Mouse (Mus musculus) brown adipose tissue, adult 24 weeks (tissue): ENCODE measurements at regions not wholly inside any gene's neighbourhood (a gene's known extent, or its start where the extent isn't known, plus 50 kb on each side); places are given as distances from the start of the nearest gene placed in this dataset.

ENCODE experiments used
- H3K27ac ChIP-seq: fragments of 200-500 bp; replicated peaks from 2 replicates; pipeline ENCODE4 v1.5.1; 2012; ENCODE audit warnings: low read depth, mild to moderate bottlenecking, low read length
- H3K4me1 ChIP-seq: fragments of 200-500 bp; 2 replicates; pipeline ENCODE4 v1.6.1; 2012; ENCODE audit warnings: low read length, mixed read lengths; ENCODE audit not compliant: control insufficient read depth, insufficient read depth, insufficient read length
- H3K4me3 ChIP-seq: fragments of 200-500 bp; 2 replicates; pipeline ENCODE4 v1.5.1; 2012; ENCODE audit warnings: low read depth, mild to moderate bottlenecking, low read length, moderate library complexity; ENCODE audit not compliant: insufficient read depth

GRCm38 (mm10) chr17:62358323-62358722, 522.8 kb downstream of the Efna5 start:
- H3K4me3 ChIP-seq = no peak overlapping the region
- no peaks in the 10 kb centered on the region for H3K4me1 ChIP-seq
- H3K27ac ChIP-seq = no peak overlapping the region

GRCm38 (mm10) chr17:62337890-62338557, 543.1 kb downstream of the Efna5 start:
- Histone ChIP-seq H3K27ac (no peak overlapping the region), H3K4me1 (no peaks in the 10 kb centered on the region), H3K4me3 (no peak overlapping the region)

- H3K4me1 ChIP-seq = no peaks in the 10 kb centered on the region
- no peak overlapping the region for H3K27ac ChIP-seq
- no peak overlapping the region for H3K4me3 ChIP-seq
These were observed 550.9 kb downstream of the Efna5 start for GRCm38 (mm10) chr17:62330226-62330625.

- Histone ChIP-seq H3K4me1 (no peaks in the 10 kb centered on the region), H3K4me3 (no peak overlapping the region), H3K27ac (no peak overlapping the region)
These were observed 554.3 kb downstream of the Efna5 start for GRCm38 (mm10) chr17:62326844-62327243.

GRCm38 (mm10) chr17:62319033-62319432, 562.1 kb downstream of the Efna5 start:
- no peaks in the 10 kb centered on the region for H3K4me1 ChIP-seq
- no peak overlapping the region for H3K27ac ChIP-seq
- no peak overlapping the region for H3K4me3 ChIP-seq

- Histone ChIP-seq H3K4me3 (no peak overlapping the region), H3K4me1 (no peaks in the 10 kb centered on the region), H3K27ac (no peak overlapping the region)
These were observed 571.1 kb downstream of the Efna5 start for GRCm38 (mm10) chr17:62310059-62310458.

- Histone ChIP-seq H3K27ac (no peak overlapping the region), H3K4me3 (no peak overlapping the region), H3K4me1 (no peaks in the 10 kb centered on the region)
These were observed 574.0 kb downstream of the Efna5 start for GRCm38 (mm10) chr17:62307111-62307510.

- Histone ChIP-seq H3K27ac (no peak overlapping the region), H3K4me1 (no peaks in the 10 kb centered on the region), H3K4me3 (no peak overlapping the region)
These were observed 574.6 kb downstream of the Efna5 start for GRCm38 (mm10) chr17:62306524-62306923.

GRCm38 (mm10) chr17:62305140-62305539, 576.0 kb downstream of the Efna5 start:
- H3K4me3 ChIP-seq = no peak overlapping the region
- H3K4me1 ChIP-seq = no peaks in the 10 kb centered on the region
- H3K27ac ChIP-seq = no peak overlapping the region

GRCm38 (mm10) chr17:62304073-62304472, 577.0 kb downstream of the Efna5 start:
- Histone ChIP-seq H3K4me3 (no peak overlapping the region), H3K4me1 (no peaks in the 10 kb centered on the region), H3K27ac (no peak overlapping the region)

GRCm38 (mm10) chr17:62299875-62300274, 581.2 kb downstream of the Efna5 start:
- Histone ChIP-seq H3K4me1 (no peaks in the 10 kb centered on the region), H3K4me3 (no peak overlapping the region), H3K27ac (no peak overlapping the region)

- H3K4me3 ChIP-seq = no peak overlapping the region
- no peaks in the 10 kb centered on the region for H3K4me1 ChIP-seq
- H3K27ac ChIP-seq = no peak overlapping the region
These were observed 583.6 kb downstream of the Efna5 start for GRCm38 (mm10) chr17:62297393-62298060.

GRCm38 (mm10) chr17:62295412-62295811, 585.7 kb downstream of the Efna5 start:
- Histone ChIP-seq H3K4me1 (no peaks in the 10 kb centered on the region), H3K27ac (no peak overlapping the region), H3K4me3 (no peak overlapping the region)

- no peak overlapping the region for H3K27ac ChIP-seq
- no peaks in the 10 kb centered on the region for H3K4me1 ChIP-seq
- no peak overlapping the region for H3K4me3 ChIP-seq
These were observed 588.4 kb downstream of the Efna5 start for GRCm38 (mm10) chr17:62292703-62293102.

- no peak overlapping the region for H3K4me3 ChIP-seq
- peaks cover 3% of the 10 kb centered on the region; the same call in 1 of the 2 replicates for H3K4me1 ChIP-seq
- no peak overlapping the region for H3K27ac ChIP-seq
These were observed 593.5 kb downstream of the Efna5 start for GRCm38 (mm10) chr17:62287666-62288065.

- Histone ChIP-seq H3K4me1 (peaks cover 3% of the 10 kb centered on the region; the same call in 1 of the 2 replicates), H3K4me3 (no peak overlapping the region), H3K27ac (no peak overlapping the region)
These were observed 594.0 kb downstream of the Efna5 start for GRCm38 (mm10) chr17:62287127-62287526.
